Mouse (Mus musculus): ENCODE measurements around the gene Ern1. TPM values are rescaled to one million over a fixed set of nuclear protein-coding genes. Genes with fewer than 3 reads are reported as not detected.

Gene Ern1
- polyA plus RNA-seq, 1 experiment from 2014 or later, result 3.8 TPM

- H3K4me1 ChIP-seq (ENCODE audit: control insufficient read depth, insufficient read depth, low read length), result no peaks in the 10 kb centered on the region
- H3K9ac ChIP-seq (replicated peaks; ENCODE audit: low read length), result no peak overlapping the region
- DNase-seq (ENCODE audit: low spot score) (no peak), ATAC-seq (replicated peaks; ENCODE audit: insufficient number of reproducible peaks, low FRiP score, low TSS enrichment, low read depth) (no peak)
- H3K4me3 ChIP-seq (ENCODE audit: low read depth, low read length), result no peak overlapping the region
- WGBS, result 81% methylated on average over 6 of the region's 6 CpGs
- no peaks in the 10 kb centered on the region for H3K9me3 ChIP-seq (replicated peaks; ENCODE audit: control insufficient read depth, low read length)
- no peaks in the 10 kb centered on the region for H3K27me3 ChIP-seq (ENCODE audit: control insufficient read depth, insufficient read depth, low read length)
- H3K4me2 ChIP-seq (ENCODE audit: low read depth, low read length), result no peak overlapping the region
- no peak overlapping the region for H3K27ac ChIP-seq (replicated peaks; ENCODE audit: low read depth, low read length)
- H3K36me3 ChIP-seq (replicated peaks; ENCODE audit: control insufficient read depth, insufficient read depth, low read depth, low read length), result no peaks in the 10 kb centered on the region
Observed at GRCm38 (mm10) chr11:106387020-106387419, 100.6 kb downstream of the Ern1 start.

- WGBS, result 89% methylated on average over 3 of the region's 3 CpGs
- DNase-seq (ENCODE audit: low spot score), result no peak
- Histone ChIP-seq H3K27ac (replicated peaks; ENCODE audit: low read depth, low read length) (no peak overlapping the region), H3K4me1 (ENCODE audit: control insufficient read depth, insufficient read depth, low read length) (no peaks in the 10 kb centered on the region), H3K36me3 (replicated peaks; ENCODE audit: control insufficient read depth, insufficient read depth, low read depth, low read length) (no peaks in the 10 kb centered on the region), H3K4me2 (ENCODE audit: low read depth, low read length) (no peak overlapping the region), H3K27me3 (ENCODE audit: control insufficient read depth, insufficient read depth, low read length) (no peaks in the 10 kb centered on the region), H3K4me3 (ENCODE audit: low read depth, low read length) (no peak overlapping the region), H3K9ac (replicated peaks; ENCODE audit: low read length) (no peak overlapping the region), H3K9me3 (replicated peaks; ENCODE audit: control insufficient read depth, low read length) (no peaks in the 10 kb centered on the region)
- no peak for ATAC-seq (replicated peaks; ENCODE audit: insufficient number of reproducible peaks, low FRiP score, low TSS enrichment, low read depth)
Observed at GRCm38 (mm10) chr11:106386409-106386808, 101.2 kb downstream of the Ern1 start.

- ATAC-seq (replicated peaks; ENCODE audit: insufficient number of reproducible peaks, low FRiP score, low TSS enrichment, low read depth) (no peak), DNase-seq (ENCODE audit: low spot score) (no peak)
- no peak overlapping the region for H3K9ac ChIP-seq (replicated peaks; ENCODE audit: low read length)
- H3K4me1 ChIP-seq (ENCODE audit: control insufficient read depth, insufficient read depth, low read length), result no peaks in the 10 kb centered on the region
- no peak overlapping the region for H3K27ac ChIP-seq (replicated peaks; ENCODE audit: low read depth, low read length)
- no peaks in the 10 kb centered on the region for H3K36me3 ChIP-seq (replicated peaks; ENCODE audit: control insufficient read depth, insufficient read depth, low read depth, low read length)
- H3K9me3 ChIP-seq (replicated peaks; ENCODE audit: control insufficient read depth, low read length), result no peaks in the 10 kb centered on the region
- no peaks in the 10 kb centered on the region for H3K27me3 ChIP-seq (ENCODE audit: control insufficient read depth, insufficient read depth, low read length)
- no peak overlapping the region for H3K4me2 ChIP-seq (ENCODE audit: low read depth, low read length)
- 78% methylated on average over 6 of the region's 6 CpGs for WGBS
- no peak overlapping the region for H3K4me3 ChIP-seq (ENCODE audit: low read depth, low read length)
Observed at GRCm38 (mm10) chr11:106383051-106383790, 104.4 kb downstream of the Ern1 start.

- H3K27ac ChIP-seq (replicated peaks; ENCODE audit: low read depth, low read length), result peak overlapping the region; percentile 3; the same call in 1 of the 2 replicates
- H3K27me3 ChIP-seq (ENCODE audit: control insufficient read depth, insufficient read depth, low read length), result no peaks in the 10 kb centered on the region
- no peak overlapping the region for H3K4me3 ChIP-seq (ENCODE audit: low read depth, low read length)
- no peaks in the 10 kb centered on the region for H3K36me3 ChIP-seq (replicated peaks; ENCODE audit: control insufficient read depth, insufficient read depth, low read depth, low read length)
- DNase-seq (ENCODE audit: low spot score), result no peak
- no peak for ATAC-seq (replicated peaks; ENCODE audit: insufficient number of reproducible peaks, low FRiP score, low TSS enrichment, low read depth)
- no peaks in the 10 kb centered on the region for H3K9me3 ChIP-seq (replicated peaks; ENCODE audit: control insufficient read depth, low read length)
- no peaks in the 10 kb centered on the region for H3K4me1 ChIP-seq (ENCODE audit: control insufficient read depth, insufficient read depth, low read length)
- no peak overlapping the region for H3K4me2 ChIP-seq (ENCODE audit: low read depth, low read length)
- WGBS, result 49% methylated on average over 5 of the region's 5 CpGs
- no peak overlapping the region for H3K9ac ChIP-seq (replicated peaks; ENCODE audit: low read length)
Observed at GRCm38 (mm10) chr11:106382424-106382823, 105.2 kb downstream of the Ern1 start.

GRCm38 (mm10) chr11:106381883-106382282 is 105.8 kb downstream of the Ern1 start:
- ATAC-seq (replicated peaks; ENCODE audit: insufficient number of reproducible peaks, low FRiP score, low TSS enrichment, low read depth) (no peak), DNase-seq (ENCODE audit: low spot score) (no peak)
- Histone ChIP-seq H3K4me3 (ENCODE audit: low read depth, low read length) (peak overlapping the region; percentile 10; the same call in 1 of the 2 replicates), H3K36me3 (replicated peaks; ENCODE audit: control insufficient read depth, insufficient read depth, low read depth, low read length) (no peaks in the 10 kb centered on the region), H3K27ac (replicated peaks; ENCODE audit: low read depth, low read length) (no peak overlapping the region; the same call in 1 of the 2 replicates), H3K4me2 (ENCODE audit: low read depth, low read length) (no peak overlapping the region), H3K4me1 (ENCODE audit: control insufficient read depth, insufficient read depth, low read length) (no peaks in the 10 kb centered on the region), H3K9me3 (replicated peaks; ENCODE audit: control insufficient read depth, low read length) (no peaks in the 10 kb centered on the region), H3K27me3 (ENCODE audit: control insufficient read depth, insufficient read depth, low read length) (no peaks in the 10 kb centered on the region), H3K9ac (replicated peaks; ENCODE audit: low read length) (no peak overlapping the region)
- WGBS, result 79% methylated on average over 7 of the region's 7 CpGs

GRCm38 (mm10) chr11:106381011-106381410 is 106.6 kb downstream of the Ern1 start:
- H3K9me3 ChIP-seq (replicated peaks; ENCODE audit: control insufficient read depth, low read length), result no peaks in the 10 kb centered on the region
- no peaks in the 10 kb centered on the region for H3K36me3 ChIP-seq (replicated peaks; ENCODE audit: control insufficient read depth, insufficient read depth, low read depth, low read length)
- 82% methylated on average over 11 of the region's 11 CpGs for WGBS
- no peak for ATAC-seq (replicated peaks; ENCODE audit: insufficient number of reproducible peaks, low FRiP score, low TSS enrichment, low read depth)
- no peaks in the 10 kb centered on the region for H3K4me1 ChIP-seq (ENCODE audit: control insufficient read depth, insufficient read depth, low read length)
- H3K9ac ChIP-seq (replicated peaks; ENCODE audit: low read length), result no peak overlapping the region
- H3K27me3 ChIP-seq (ENCODE audit: control insufficient read depth, insufficient read depth, low read length), result no peaks in the 10 kb centered on the region
- H3K4me3 ChIP-seq (ENCODE audit: low read depth, low read length), result no peak overlapping the region
- H3K27ac ChIP-seq (replicated peaks; ENCODE audit: low read depth, low read length), result no peak overlapping the region
- no peak overlapping the region; the same call in 1 of the 2 replicates for H3K4me2 ChIP-seq (ENCODE audit: low read depth, low read length)
- no peak for DNase-seq (ENCODE audit: low spot score)

GRCm38 (mm10) chr11:106374979-106375378 is 112.7 kb downstream of the Ern1 start:
- no peak overlapping the region for H3K4me3 ChIP-seq (ENCODE audit: low read depth, low read length)
- WGBS, result 84% methylated on average over 5 of the region's 5 CpGs

GRCm38 (mm10) chr11:106374559-106374958 is 113.1 kb downstream of the Ern1 start:
- DNase-seq (ENCODE audit: low spot score), result no peak
- Histone ChIP-seq H3K4me3 (ENCODE audit: low read depth, low read length) (no peak overlapping the region), H3K9ac (replicated peaks; ENCODE audit: low read length) (0 out of 2 replicates have a peak overlapping the region, but pooled peaks have one; percentile 2), H3K4me2 (ENCODE audit: low read depth, low read length) (no peak overlapping the region), H3K27me3 (ENCODE audit: control insufficient read depth, insufficient read depth, low read length) (no peaks in the 10 kb centered on the region), H3K9me3 (replicated peaks; ENCODE audit: control insufficient read depth, low read length) (no peaks in the 10 kb centered on the region), H3K36me3 (replicated peaks; ENCODE audit: control insufficient read depth, insufficient read depth, low read depth, low read length) (no peaks in the 10 kb centered on the region), H3K4me1 (ENCODE audit: control insufficient read depth, insufficient read depth, low read length) (peaks cover 2% of the 10 kb centered on the region; the same call in 1 of the 2 replicates), H3K27ac (replicated peaks; ENCODE audit: low read depth, low read length) (no peak overlapping the region)
- 45% methylated on average over 9 of the region's 9 CpGs for WGBS
- 0 out of 2 replicates have a peak, but pooled peaks have one; percentile 23 for ATAC-seq (replicated peaks; ENCODE audit: insufficient number of reproducible peaks, low FRiP score, low TSS enrichment, low read depth)

More at GRCm38 (mm10) chr11:106374979-106375378, 112.7 kb downstream of the Ern1 start:
- Histone ChIP-seq H3K4me1 (ENCODE audit: control insufficient read depth, insufficient read depth, low read length) (peaks cover 2% of the 10 kb centered on the region; the same call in 1 of the 2 replicates), H3K27me3 (ENCODE audit: control insufficient read depth, insufficient read depth, low read length) (no peaks in the 10 kb centered on the region), H3K27ac (replicated peaks; ENCODE audit: low read depth, low read length) (no peak overlapping the region), H3K9ac (replicated peaks; ENCODE audit: low read length) (0 out of 2 replicates have a peak overlapping the region, but pooled peaks have one; percentile 2), H3K4me2 (ENCODE audit: low read depth, low read length) (no peak overlapping the region), H3K36me3 (replicated peaks; ENCODE audit: control insufficient read depth, insufficient read depth, low read depth, low read length) (no peaks in the 10 kb centered on the region), H3K9me3 (replicated peaks; ENCODE audit: control insufficient read depth, low read length) (no peaks in the 10 kb centered on the region)
- ATAC-seq (replicated peaks; ENCODE audit: insufficient number of reproducible peaks, low FRiP score, low TSS enrichment, low read depth) (no peak), DNase-seq (ENCODE audit: low spot score) (no peak)

All from embryonic facial prominence, embryonic 11.5 days (tissue).